Mouse (Mus musculus): ENCODE measurements around the gene Rab44.

Gene Rab44

DNA sequence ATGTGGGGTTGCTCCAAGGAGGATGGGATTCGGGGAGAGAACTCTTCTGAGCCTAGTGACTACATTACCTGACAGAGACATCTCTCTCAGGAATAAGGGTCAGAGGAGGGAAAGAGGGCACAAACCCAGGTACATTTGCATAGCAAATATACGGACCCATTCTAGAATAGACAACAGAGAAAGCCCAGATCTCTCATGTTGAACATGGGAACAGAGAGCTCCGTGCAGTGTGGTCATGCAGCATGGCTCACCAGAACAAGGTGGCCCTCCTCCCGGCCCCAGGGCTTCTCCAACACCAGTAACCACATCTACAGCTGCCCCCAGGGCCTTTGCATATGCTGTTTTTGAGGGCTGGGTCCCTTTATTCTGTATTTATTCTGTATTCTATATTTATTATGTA lies 54.5 kb downstream of the Rab44 start:
- DNase-seq (ENCODE audit: low spot score in 2 of 2) = no peak

DNA sequence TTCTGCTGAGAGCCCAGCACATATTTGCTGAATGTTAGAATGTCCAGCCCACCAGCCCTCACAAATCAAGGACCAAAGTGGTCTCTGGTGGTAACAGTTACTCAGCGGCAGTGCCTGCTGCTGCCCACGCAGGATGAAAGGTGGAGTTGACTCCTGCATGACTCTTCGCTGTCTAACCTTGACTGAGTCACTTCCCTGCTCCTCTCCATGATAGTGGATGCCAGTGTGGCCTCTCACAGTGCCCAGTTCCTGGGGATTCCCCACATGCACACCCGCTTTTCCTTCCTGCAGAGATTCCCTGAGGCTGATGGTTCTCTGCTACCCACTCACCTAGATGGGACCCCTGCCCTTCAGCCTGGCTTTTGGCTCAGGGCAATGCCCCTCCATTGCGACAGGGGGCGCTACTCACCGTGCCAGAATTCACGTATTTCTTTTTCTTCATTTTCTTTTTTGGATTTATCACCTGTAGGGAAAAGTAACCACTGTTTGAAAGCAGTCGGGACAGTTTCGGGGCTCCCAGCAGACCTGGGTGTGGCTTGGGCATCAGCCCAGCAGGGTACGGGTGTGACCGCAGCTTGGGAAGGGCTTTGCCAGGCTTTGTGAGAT lies 55.2 kb downstream of the Rab44 start:
- DNase-seq (ENCODE audit: low spot score in 2 of 2) = no peak

DNA sequence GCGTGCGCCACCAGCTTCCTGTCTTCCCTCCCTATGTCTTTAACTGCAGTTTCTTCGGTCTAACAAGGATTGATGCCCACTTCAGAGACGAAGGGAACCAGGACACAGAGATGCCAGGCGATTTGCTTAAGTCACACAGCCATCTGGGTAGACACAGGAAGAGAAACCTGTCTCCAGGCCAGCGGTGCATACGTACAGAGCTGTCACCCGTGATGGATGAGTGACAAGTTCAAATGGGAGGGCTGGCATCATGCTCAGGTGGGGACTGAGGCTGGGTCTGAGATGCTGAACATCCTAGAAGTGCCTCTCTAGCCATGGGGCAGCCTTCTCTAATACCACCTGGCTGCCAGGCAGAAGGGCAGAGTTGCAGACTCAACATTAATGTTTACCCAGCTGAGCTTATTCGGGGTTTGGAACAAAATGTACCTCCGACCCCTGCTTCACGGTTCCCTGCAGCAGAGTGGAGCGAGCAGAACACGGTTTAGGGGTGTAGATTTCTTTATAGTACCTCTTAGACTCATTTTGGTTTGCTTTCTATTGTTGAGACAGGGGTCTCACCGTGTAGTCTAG lies 56.6 kb downstream of the Rab44 start:
- DNase-seq (ENCODE audit: low spot score in 2 of 2) = no peak

DNA sequence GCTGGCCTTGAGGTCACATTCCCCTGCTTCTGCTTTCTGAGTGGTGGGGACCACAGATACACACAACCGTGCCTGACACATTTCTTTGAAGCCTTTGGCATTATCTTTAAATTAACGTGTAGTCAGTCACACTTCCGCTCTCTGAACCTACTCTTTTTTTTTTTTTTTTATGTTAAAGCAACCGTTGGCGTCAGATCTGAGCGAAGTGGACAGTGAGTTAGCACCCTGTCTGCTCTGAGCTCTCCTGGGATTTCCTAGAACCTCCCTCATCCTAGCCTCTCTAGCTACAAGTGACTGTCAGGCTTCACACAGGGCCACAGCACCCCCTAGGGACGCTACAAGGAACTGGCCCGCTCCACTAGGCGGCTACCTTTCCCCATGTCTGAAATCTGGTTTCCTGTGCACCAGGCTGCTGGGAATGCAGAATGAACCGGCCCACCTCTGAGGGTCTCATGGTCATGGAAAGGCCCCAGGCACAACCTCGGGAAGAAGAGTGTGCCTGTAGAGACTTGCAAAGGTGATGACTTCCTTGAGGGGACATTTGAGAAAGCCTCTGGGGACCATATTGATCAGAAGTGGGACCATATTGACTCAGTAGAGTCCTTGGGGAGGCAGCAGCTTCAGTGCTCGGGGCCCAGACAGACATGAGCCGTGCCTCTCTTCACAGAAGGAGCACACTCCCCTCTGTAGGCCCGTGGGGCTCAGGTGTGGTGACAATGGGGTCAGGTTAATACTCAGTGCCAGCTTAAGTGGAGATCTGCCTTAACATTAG lies 57.2 kb downstream of the Rab44 start:
- peak; percentile 63 to 77 for DNase-seq (ENCODE audit: low spot score in 2 of 2)

DNA sequence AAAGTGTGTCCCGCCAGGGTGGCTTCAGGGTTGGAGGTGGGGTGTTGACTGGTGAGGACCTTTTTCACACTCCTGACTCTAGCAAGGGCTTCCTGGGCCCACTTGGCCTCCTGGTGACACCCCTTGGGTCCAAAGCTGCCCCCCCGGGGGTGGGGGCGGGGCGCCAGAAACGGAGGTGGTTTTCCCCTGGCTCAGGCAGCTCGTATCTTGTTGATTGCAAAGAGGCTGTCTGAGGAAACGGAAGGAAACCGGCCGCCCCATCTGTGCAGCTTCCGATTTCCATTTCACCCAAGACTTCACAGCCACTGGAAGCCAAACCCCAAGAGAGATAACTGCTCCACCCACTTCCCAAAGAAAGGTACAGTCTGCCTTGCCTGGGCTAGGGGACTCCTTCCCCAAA lies 58.1 kb downstream of the Rab44 start:
- DNase-seq (ENCODE audit: low spot score in 2 of 2) = no peak

DNA sequence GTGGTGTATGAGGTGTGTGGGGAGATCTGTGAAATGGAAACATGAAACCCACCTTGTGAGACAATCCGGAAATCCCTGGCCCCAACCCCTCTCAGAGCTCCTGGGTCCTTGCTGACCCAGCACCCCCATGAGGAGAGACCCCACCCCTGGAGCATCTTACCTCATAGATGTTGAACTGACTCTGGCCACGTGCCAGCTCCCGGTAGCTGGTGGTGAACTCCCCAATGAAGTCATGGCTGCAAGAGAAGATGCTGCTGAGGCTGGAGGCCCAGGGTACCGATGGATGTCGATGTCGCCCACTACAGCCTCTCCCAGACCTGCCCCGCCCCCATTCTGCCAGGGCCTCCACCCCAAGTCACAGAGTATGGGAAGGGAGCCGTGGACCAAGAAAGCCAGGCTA lies 59.2 kb downstream of the Rab44 start:
- no peak for DNase-seq (ENCODE audit: low spot score in 2 of 2)

DNA sequence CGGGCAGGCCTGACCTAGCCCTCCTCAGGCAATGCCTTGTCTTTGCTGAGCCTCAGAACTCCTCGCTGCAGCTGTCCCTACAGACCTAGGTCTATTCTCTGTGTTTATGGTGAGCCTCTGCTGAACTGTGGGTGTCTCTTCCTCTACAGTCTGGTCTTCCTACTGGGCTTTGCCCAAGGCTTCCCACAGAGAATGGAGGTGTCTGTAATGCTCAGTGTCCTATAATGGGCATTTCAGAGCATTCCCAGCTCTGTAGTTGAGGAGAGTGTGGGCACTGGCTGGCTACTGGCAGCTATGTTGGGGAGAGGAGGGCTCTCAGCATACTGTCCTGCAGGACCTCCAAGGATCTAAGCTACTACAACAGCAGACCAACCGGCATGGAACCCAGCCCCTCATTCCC lies 61.7 kb downstream of the Rab44 start:
- no peak for DNase-seq (ENCODE audit: low spot score in 2 of 2)

DNA sequence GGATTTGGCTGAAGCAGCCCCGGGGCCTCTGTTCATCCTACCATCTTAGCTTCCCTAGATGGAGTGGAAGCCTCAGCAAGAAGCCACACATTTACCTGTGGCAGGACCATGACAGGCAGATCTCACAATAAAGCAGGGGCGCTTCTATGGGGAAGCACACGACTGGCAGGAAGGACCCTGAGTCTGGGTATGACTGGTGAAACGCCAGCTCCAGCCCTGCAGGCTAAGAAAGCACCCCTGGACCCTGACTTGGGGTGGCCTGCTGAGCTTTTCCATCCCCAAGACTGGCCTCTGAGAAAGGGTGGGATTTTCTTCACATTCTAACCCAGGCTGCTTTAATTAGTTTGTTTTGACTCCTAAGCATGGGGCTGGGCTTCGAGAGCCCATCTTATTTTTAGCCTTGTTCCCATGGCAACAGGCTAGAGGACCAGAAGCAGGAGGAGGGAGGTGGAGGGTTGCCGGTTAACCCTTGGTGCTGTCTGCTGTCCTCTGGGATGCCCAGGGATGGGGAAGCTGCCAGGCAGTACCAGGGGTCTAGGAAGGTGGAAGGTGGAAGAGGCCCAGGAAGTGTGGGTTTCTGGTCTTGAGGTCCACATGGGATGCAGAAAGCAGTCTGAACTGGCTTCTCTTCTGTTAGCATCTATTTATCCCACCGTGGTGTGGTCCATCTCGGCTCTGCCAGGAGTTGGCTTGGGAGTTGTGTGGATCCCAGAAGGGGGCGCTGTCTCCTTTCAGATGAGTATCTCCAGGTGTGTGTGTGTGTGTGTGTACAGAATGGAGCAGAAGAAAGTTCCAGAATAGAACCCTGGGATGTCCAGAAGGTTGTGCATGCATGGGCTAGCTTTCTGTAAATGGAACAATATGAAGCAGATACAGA lies 62.7 kb downstream of the Rab44 start:
- DNase-seq (ENCODE audit: low spot score in 2 of 2) = peak; percentile 74 to 80

DNA sequence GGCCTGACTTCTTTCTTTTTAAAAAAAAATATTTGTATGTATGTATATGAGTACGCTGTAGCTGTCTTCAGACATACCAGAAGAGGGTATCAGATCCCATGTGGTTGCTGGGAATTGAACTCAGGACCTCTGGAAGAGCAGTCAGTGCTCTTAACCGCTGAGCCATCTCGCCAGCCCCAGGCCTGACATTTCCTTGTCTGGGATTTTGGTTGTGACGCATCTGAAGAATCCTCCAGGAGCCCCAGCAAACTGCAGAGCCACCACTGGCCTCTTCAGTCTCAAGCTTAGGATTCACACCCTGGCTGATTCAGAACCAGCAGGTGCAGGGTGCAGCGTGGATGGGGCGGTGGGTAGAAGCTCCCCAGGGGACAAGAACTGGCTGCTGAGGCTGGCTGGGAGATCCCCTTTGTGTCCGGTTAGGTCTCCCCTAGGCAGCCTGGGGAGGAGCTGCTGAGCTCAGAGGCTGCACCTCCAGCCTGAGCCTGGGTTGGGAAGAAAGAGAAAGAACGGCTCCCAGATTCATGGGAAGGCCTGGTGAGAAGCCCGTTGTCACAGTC lies 64.6 kb downstream of the Rab44 start:
- DNase-seq (ENCODE audit: low spot score in 2 of 2) = no peak

DNA sequence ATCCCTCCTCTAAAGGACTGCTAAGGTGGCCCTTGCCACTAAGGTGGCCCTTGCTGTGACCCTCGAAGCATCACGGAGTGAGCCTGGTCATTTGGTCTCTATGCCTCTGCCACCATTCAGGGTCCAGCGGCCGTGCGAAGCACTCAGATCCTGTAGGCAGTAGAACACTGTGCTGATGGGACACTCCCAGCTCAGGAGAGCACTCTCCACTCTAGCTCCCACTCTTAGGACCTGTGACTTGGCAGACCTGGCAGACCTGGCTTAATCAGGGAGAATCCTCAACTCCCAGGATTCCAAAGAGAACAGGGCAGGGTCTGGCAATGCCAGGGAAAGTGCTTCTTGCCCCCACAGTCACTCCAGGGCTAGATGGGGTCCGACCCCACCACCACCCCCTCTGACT lies 66.0 kb downstream of the Rab44 start:
- DNase-seq (ENCODE audit: low spot score in 2 of 2) = no peak

DNA sequence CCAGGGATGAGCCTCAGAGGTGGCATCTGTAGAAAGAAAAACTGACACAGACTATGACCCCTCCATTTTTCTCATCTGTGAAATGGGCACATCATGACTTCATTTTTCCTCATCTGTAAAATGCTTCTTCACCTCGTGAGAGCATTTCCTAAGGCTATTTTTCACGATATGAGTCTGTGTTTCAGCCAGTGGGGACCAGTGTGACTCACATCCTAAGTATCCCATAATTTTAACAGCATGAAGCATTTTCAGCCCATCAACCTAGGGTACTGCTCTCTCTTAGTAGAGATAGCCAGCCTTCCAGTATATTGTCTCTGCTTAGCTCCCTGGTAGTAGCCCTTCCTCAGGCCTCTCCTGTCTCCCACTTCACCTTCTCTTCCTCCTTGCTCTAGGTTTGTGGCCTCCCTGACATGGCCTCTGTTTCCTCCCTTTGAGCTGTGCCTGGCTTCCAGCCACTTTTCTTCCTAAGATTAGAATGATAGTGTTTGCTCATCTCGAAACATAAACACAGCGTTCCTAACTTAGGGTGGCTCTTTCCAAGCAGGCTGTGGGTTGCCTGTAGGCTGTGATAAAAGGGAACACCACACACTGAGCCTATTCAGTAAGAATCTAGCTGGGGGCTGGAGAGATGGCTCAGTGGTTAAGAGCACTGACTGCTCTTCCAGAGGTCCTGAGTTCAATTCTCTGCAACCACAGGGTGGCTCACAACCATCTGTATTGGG lies 66.6 kb downstream of the Rab44 start:
- no peak for DNase-seq (ENCODE audit: low spot score in 2 of 2)

DNA sequence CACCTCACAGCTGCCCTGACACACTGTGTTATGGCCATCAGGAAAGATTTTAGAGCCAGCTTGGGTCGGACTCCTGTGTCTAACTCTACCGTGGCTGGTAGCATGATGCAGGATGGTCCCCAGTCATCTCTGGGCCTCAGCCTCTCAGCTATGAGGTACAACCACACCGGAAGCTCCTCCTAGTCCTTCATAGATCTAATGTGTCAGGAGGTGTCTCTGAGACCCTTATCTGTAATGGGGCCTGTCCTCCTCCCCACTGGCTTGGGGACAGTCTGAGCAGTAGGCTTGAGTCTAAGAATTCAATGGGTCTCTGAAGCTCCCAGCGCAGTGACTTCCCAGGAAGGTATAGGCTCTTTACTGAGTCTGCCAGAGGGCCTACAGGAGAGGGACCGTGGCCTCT lies 67.8 kb downstream of the Rab44 start:
- no peak for DNase-seq (ENCODE audit: low spot score in 2 of 2)

DNA sequence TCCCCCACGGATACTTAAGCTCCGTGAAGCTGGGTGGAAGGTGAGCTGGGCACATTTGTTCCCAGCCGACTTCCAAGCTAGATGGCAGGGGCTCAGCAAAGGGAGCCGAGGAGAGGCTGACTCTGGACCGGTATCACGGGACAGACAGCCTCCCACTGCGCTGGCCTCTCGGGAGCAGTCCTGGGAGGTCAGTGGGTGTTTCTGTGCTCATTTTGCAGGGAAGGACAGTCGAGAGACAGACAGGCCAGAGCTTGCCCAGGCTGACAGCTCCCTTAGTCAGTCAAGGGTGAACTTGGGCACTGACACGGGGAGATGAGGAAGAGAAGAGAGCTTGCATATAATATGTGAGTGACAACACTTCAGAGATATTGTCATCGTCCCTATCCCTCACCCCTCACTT lies 69.2 kb downstream of the Rab44 start:
- DNase-seq (ENCODE audit: low spot score in 2 of 2) = no peak

DNA sequence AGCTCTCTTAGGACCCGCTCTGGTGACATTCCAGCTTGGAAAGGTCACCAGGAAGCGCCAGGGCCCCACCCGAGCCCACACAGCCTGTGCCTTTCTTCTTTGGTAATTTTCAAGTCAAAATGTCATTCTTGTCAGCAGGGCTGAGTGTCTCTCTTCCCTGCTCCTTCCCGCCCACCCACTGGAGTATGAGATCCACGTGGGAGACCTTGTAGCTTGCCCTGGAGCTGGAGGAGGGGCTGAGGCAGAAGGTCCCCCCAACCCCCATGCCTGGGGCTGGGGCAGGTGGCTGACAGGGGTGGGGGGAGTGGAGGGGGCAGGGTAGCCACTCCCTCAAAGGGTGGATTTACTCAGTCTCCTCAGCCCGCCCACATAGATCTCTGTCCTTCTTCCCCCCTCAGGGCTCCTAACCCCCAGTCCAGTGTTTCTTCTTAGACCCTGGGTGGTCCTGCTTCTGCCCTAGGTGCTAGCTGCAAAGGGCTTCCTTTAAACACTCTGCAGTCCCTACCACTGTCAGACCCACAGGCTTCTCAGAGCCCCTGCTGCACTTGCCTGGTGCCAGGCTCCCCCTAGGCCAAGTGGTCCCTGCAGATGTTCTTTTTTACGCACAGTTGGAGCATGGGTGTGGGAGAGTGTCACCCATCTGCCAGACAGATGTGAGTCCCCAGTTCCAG lies 71.6 kb downstream of the Rab44 start:
- DNase-seq (ENCODE audit: low spot score in 2 of 2) = no peak

DNA sequence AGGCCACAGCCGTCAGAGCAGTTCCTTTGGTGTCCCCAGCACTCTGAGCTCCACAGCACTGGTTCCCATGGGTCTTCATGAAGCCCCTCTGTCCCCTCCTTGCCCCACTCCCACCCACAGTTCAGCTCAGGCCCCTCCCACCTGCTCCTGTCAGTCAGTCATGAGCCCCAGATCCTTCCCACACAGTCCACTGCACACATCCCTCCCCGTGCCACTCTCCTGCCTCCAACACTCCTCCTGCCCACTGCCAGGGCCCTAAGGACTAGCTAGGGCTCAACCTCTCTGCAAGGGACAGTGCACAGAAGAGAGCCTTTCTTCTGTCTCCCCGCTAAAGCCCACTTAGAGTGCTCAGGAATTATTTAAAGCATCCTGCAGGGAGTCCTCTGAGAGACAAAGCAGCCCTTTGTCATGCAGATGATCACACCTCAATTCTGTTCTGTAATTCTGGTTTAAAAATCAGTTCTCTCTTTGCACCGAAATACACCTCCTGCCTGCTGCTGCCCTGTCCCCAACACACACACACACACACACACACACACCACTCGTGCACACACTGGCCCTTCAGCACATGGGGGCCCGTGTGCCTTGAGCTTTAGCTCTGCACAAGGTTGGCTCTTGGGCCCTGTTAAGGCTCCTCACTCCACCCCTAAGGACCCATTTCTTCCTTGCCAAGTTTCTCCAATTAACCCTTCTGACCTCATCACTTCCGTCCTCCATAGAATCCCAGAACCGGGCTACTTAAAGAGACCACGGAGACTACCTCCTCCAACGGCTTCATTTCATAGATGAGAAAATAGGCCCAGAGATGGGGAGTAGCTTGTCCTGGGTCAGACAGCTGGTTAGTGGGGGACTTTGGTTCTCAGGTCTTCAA lies 73.3 kb downstream of the Rab44 start:
- no peak for DNase-seq (ENCODE audit: low spot score in 2 of 2)

DNA sequence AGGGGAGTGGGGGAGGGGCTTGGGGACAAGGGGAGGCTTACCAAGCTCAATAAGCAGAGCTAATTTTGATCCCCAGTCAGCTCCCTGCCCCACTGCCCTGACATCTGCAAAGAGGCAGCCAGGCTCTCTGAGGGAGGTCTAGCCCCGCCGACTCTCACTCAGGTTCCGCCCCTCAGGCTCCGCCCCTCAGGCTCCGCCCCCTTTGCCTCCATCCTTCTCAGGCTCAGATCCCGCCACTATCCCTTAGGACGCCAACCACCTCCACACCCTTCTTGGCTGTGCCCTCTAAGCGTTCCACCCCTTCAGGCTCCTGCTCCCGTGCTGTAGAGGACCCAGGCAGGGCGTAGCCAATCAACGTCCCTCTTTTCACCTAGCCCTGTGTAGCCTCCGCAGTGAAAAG lies 75.0 kb downstream of the Rab44 start:
- no peak for DNase-seq (ENCODE audit: low spot score in 2 of 2)

DNA sequence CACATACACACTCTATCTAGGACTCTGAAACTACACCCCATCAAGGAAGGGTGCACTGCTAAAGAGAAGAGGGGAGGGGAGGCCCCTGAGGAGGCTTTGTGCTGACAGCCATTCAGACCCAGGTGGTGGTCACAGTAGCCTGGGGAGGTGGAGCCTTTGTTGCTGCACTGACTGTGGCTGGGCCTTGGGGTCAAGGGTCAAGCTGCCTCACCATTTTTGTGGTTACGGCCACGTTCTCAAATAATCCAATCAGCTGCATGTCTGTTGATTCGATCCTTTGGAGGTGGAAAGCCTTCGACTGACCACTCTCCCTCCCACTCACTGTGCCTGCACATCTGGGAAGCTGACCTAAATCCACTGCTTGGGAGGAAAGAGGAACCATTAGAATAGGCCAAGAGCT lies 81.6 kb downstream of the Rab44 start:
- no peak for DNase-seq (ENCODE audit: low spot score in 2 of 2)

Measured in frontal cortex, postnatal 10 days (tissue).